Mouse (Mus musculus): ENCODE results near the gene Slc2a1. TPM values are rescaled to one million over a fixed set of nuclear protein-coding genes. Genes with fewer than 3 reads are reported as not detected.

Gene Slc2a1
- total and polyA plus RNA-seq, 2 experiments from 2014 or later = 48.8 to 119 TPM

DNA sequence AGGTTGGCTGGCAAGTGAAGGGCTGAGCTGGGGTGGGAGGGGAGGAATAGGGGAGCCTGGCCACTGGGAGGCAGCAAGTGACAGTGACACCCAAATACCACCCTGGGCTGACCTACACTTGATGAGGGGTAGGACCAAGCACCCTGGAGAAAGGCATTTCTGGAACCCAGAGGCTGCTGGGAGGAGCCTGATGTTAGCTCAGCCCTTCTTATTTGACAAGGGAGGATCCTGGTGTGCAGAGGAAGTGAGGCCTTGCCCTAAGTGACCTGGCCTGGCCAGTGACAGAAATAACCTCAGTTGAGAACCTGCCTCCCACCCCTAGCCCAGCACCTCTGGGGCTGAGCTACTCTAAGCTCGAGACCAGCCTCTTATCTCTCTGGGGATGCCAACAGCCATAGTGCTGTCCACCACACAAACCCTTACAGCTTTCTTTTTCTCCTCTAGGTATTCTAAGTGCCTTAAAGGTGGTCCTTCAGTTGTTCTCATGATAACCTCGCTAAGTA lies 16.3 kb downstream of the Slc2a1 start:
- Histone ChIP-seq H3K4me1 (ENCODE audit: insufficient read depth, low read length) (no peaks in the 10 kb centered on the region), H3K4me3 (ENCODE audit: low read length) (no peak overlapping the region), H3K9me3 (ENCODE audit: low read length) (no peaks in the 10 kb centered on the region), H3K9ac (replicated peaks; ENCODE audit: low read length) (no peak overlapping the region), H3K27me3 (ENCODE audit: insufficient read depth, low read length) (no peaks in the 10 kb centered on the region), H3K27ac (no peak overlapping the region), H3K4me2 (ENCODE audit: low read depth, low read length) (no peak overlapping the region), H3K36me3 (ENCODE audit: insufficient read depth, low read length) (peaks cover 5% of the 10 kb centered on the region; the same call in 1 of the 2 replicates)
- TF ChIP-seq CTCF (IDR thresholded peaks at IDR 0.05; ENCODE audit: low read depth) = no peak
- ATAC-seq = no peak
- WGBS = 74% methylated on average over 2 of the region's 2 CpGs
- DNase-seq (ENCODE audit: low spot score) = no peak

DNA sequence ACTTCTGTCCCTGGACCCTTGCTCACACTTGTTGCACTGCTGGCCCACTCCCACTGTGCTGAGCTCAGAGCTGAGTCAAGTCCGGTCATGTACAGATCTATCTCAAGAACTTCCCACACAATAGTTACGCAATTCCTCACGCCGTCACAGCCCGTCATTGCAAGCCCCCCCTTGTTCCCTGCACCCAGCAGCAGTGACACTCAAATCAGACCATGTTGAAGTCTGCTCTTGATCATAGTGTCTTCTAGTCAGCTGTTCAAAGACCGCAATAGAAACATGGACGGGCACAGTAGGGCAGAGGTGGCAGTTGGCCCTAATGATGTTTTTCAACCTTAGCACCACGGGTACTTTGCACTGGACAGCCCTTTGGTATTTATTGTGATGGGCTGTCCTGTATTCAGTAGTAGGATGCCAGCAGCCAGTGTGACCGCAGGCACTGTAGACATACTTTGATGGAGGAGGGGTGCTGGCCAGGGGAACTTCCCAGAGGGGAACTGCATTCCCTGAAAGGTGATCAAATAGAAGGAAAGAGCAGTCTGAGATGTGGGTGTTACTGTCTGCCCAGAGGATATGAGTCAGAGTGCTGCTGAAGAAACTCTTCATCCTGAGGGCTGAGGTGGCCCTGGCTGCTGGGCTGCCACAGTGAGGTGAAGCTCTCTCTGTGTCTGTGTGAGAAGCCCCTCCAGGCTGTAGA lies 17.2 kb downstream of the Slc2a1 start:
- no peak overlapping the region for H3K4me3 ChIP-seq (ENCODE audit: low read length)
- DNase-seq (ENCODE audit: low spot score) (no peak), ATAC-seq (no peak)
- peaks cover 5% of the 10 kb centered on the region; the same call in 1 of the 2 replicates for H3K36me3 ChIP-seq (ENCODE audit: insufficient read depth, low read length)
- H3K27ac ChIP-seq = no peak overlapping the region
- H3K9me3 ChIP-seq (ENCODE audit: low read length) = no peaks in the 10 kb centered on the region
- H3K4me2 ChIP-seq (ENCODE audit: low read depth, low read length) = no peak overlapping the region
- TF ChIP-seq CTCF (IDR thresholded peaks at IDR 0.05; ENCODE audit: low read depth) = no peak
- H3K4me1 ChIP-seq (ENCODE audit: insufficient read depth, low read length) = no peaks in the 10 kb centered on the region
- 80% methylated on average over 9 of the region's 9 CpGs for WGBS
- H3K27me3 ChIP-seq (ENCODE audit: insufficient read depth, low read length) = no peaks in the 10 kb centered on the region
- H3K9ac ChIP-seq (replicated peaks; ENCODE audit: low read length) = no peak overlapping the region

DNA sequence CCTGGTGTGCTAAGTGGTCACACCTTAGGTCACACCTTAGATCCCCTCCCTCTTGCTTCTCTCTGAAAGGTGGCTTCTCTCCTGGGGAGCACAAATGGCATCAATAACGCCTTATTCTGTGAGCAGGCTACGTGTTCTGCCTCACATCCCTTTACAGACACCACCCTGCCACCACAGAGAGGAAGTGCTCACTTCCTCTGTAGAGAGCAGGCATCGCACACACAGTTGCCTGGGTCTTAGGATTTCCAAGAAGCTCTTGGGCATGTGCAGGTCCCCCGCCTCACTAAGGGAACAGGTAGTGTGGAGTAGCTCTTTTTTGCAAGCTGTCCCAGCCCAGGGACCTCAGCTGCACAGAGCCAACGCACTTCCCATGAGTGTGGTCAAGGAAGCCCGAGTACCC lies 18.7 kb downstream of the Slc2a1 start:
- 77% methylated on average over 6 of the region's 6 CpGs for WGBS
- ATAC-seq = no peak
- no peak for TF ChIP-seq CTCF (IDR thresholded peaks at IDR 0.05; ENCODE audit: low read depth)

DNA sequence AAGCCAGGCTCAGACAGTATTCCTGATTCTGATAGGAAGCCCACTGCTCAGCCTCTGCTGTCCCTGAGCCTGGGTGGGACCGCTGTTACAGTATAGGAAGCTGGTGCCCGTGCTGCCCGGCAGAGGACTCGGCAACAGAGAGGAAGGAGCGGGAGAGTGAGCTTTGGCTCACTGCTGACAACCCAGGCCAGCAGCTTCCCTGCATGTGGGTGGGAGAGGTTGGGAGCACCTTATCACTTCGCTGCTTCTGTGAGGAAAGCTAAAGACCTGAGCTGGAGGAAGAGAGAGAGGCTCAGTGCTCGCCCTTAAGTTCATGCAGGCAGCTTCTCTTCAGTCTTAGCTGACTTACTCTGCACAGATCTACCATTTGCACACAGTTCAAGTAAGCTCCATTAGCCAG lies 20.0 kb downstream of the Slc2a1 start:
- ATAC-seq = no peak
- H3K27me3 ChIP-seq (ENCODE audit: insufficient read depth, low read length) = no peaks in the 10 kb centered on the region
- H3K4me3 ChIP-seq (ENCODE audit: low read length) = no peak overlapping the region
- TF ChIP-seq CTCF (IDR thresholded peaks at IDR 0.05; ENCODE audit: low read depth) = no peak
- H3K9ac ChIP-seq (replicated peaks; ENCODE audit: low read length) = no peak overlapping the region
- no peak overlapping the region for H3K4me2 ChIP-seq (ENCODE audit: low read depth, low read length)
- no peaks in the 10 kb centered on the region for H3K4me1 ChIP-seq (ENCODE audit: insufficient read depth, low read length)
- no peaks in the 10 kb centered on the region for H3K9me3 ChIP-seq (ENCODE audit: low read length)
- 80% methylated on average over 7 of the region's 7 CpGs for WGBS
- no peak overlapping the region for H3K27ac ChIP-seq
- DNase-seq (ENCODE audit: low spot score) = no peak
- peaks cover 15% of the 10 kb centered on the region for H3K36me3 ChIP-seq (ENCODE audit: insufficient read depth, low read length)

More for the DNA sequence above, 18.7 kb downstream of the Slc2a1 start:
- Histone ChIP-seq H3K9me3 (ENCODE audit: low read length) (no peaks in the 10 kb centered on the region), H3K4me2 (ENCODE audit: low read depth, low read length) (no peak overlapping the region), H3K4me3 (ENCODE audit: low read length) (no peak overlapping the region), H3K4me1 (ENCODE audit: insufficient read depth, low read length) (no peaks in the 10 kb centered on the region), H3K36me3 (ENCODE audit: insufficient read depth, low read length) (peaks cover 7% of the 10 kb centered on the region; the same call in 1 of the 2 replicates), H3K27ac (no peak overlapping the region), H3K27me3 (ENCODE audit: insufficient read depth, low read length) (no peaks in the 10 kb centered on the region), H3K9ac (replicated peaks; ENCODE audit: low read length) (no peak overlapping the region)
- no peak for DNase-seq (ENCODE audit: low spot score)

DNA sequence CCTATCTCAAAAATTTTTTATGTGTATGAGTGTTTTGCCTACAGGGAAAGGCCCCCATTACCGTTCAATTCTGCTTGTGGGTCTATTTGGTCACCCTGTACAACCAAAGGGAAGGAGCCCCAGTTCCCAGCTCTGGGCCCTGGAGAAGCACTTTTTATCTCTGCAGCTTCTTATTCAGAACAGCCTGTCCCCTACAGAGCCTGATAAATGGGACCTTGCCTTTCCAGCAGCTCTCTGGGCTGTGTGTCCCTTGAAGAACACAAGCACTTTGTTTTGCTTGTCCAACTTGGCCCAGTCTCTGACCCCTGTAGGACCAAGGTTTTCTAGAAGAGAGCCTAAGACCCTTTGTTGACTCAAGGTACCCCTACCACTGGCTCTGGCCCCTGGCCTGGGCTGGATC lies 20.6 kb downstream of the Slc2a1 start:
- no peaks in the 10 kb centered on the region for H3K4me1 ChIP-seq (ENCODE audit: insufficient read depth, low read length)
- no peak for DNase-seq (ENCODE audit: low spot score)
- peaks cover 18% of the 10 kb centered on the region for H3K36me3 ChIP-seq (ENCODE audit: insufficient read depth, low read length)
- no peak overlapping the region for H3K27ac ChIP-seq
- WGBS = 81% methylated on average over 1 of the region's 1 CpGs
- H3K4me3 ChIP-seq (ENCODE audit: low read length) = no peak overlapping the region
- TF ChIP-seq CTCF (IDR thresholded peaks at IDR 0.05; ENCODE audit: low read depth) = no peak
- H3K27me3 ChIP-seq (ENCODE audit: insufficient read depth, low read length) = no peaks in the 10 kb centered on the region
- no peak overlapping the region for H3K9ac ChIP-seq (replicated peaks; ENCODE audit: low read length)
- ATAC-seq = no peak
- H3K4me2 ChIP-seq (ENCODE audit: low read depth, low read length) = no peak overlapping the region
- H3K9me3 ChIP-seq (ENCODE audit: low read length) = no peaks in the 10 kb centered on the region

DNA sequence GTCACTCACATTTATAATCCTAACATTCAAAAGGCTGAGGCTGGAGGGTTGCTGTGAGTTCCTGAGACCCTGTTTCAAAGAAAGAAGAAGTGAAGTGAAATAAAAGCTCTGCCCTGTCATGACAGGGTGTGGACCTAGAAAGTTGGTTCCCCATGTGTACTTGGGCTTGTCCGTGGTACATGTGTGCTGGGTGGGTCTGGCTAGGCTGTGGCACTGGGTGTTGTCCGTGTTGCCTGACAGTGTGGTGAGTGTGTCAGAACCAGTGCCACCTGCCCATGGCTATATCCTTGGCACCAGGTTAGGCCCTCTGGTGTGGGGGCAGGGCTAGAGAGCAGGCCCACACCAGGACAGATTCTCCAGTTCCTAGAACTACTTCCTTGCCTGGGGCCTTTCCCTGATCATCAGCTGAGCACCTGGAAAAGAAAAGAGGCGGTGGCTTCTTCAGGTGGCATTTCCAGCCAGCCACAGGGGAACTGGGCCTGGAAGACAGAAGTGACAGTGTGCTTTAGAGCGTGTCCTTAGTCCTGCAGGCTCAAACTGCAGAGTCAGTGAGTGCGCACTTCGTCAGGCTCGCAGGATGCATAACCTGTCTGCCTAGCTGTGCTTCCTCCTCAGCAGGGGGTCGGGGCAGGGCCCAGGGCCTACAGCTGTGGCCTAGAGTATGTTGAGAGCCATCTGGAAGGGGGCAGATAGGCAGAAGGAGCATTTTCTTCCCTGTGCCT lies 22.8 kb downstream of the Slc2a1 start:
- no peak for TF ChIP-seq CTCF (IDR thresholded peaks at IDR 0.05; ENCODE audit: low read depth)
- H3K4me1 ChIP-seq (ENCODE audit: insufficient read depth, low read length) = no peaks in the 10 kb centered on the region
- H3K9me3 ChIP-seq (ENCODE audit: low read length) = no peaks in the 10 kb centered on the region
- H3K4me3 ChIP-seq (ENCODE audit: low read length) = no peak overlapping the region
- no peak for ATAC-seq
- no peak for DNase-seq (ENCODE audit: low spot score)
- no peak overlapping the region for H3K9ac ChIP-seq (replicated peaks; ENCODE audit: low read length)
- H3K4me2 ChIP-seq (ENCODE audit: low read depth, low read length) = no peak overlapping the region
- no peaks in the 10 kb centered on the region for H3K27me3 ChIP-seq (ENCODE audit: insufficient read depth, low read length)
- H3K36me3 ChIP-seq (ENCODE audit: insufficient read depth, low read length) = peaks cover 34% of the 10 kb centered on the region
- no peak overlapping the region for H3K27ac ChIP-seq
- WGBS = 81% methylated on average over 8 of the region's 8 CpGs

DNA sequence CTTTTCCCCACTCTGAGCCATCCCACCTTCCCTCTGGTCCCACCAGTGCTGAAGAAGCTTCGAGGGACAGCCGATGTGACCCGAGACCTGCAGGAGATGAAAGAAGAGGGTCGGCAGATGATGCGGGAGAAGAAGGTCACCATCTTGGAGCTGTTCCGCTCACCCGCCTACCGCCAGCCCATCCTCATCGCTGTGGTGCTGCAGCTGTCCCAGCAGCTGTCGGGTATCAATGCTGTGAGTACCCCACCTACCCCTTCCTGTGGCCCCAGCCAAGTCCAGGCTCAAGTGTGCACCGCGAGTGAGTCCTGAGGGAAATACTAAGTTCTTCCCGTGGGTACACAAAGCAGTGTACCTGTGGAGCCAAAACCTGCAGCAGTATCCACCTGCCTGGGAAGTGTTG lies 24.8 kb downstream of the Slc2a1 start:
- no peak overlapping the region for H3K9ac ChIP-seq (replicated peaks; ENCODE audit: low read length)
- WGBS = 91% methylated on average over 13 of the region's 13 CpGs
- no peak for ATAC-seq
- DNase-seq (ENCODE audit: low spot score) = no peak
- H3K4me1 ChIP-seq (ENCODE audit: insufficient read depth, low read length) = no peaks in the 10 kb centered on the region
- H3K27me3 ChIP-seq (ENCODE audit: insufficient read depth, low read length) = no peaks in the 10 kb centered on the region
- peaks cover 40% of the 10 kb centered on the region for H3K36me3 ChIP-seq (ENCODE audit: insufficient read depth, low read length)
- no peak for TF ChIP-seq CTCF (IDR thresholded peaks at IDR 0.05; ENCODE audit: low read depth)
- no peak overlapping the region for H3K27ac ChIP-seq
- H3K4me2 ChIP-seq (ENCODE audit: low read depth, low read length) = no peak overlapping the region
- no peak overlapping the region for H3K4me3 ChIP-seq (ENCODE audit: low read length)
- no peaks in the 10 kb centered on the region for H3K9me3 ChIP-seq (ENCODE audit: low read length)

Measured in hindbrain, postnatal 0 days (tissue).